Mouse (Mus musculus): ENCODE results near the gene Mllt3. TPM values are rescaled to one million over a fixed set of nuclear protein-coding genes. Genes with fewer than 3 reads are reported as not detected.

Mllt3 gene
- polyA plus RNA-seq, 1 experiment from 2014 or later, result 43.6 TPM

- no peak overlapping the region for H3K27ac ChIP-seq (ENCODE audit: low read depth)
- no peaks in the 10 kb centered on the region for H3K27me3 ChIP-seq (ENCODE audit: insufficient read depth, low read length)
- 71% methylated on average over 10 of the region's 10 CpGs for WGBS
- no peak for TF ChIP-seq CTCF (IDR thresholded peaks at IDR 0.05; ENCODE audit: low read depth)
- H3K9me3 ChIP-seq (ENCODE audit: low read depth, low read length), result no peaks in the 10 kb centered on the region
- H3K4me2 ChIP-seq, result no peak overlapping the region
- DNase-seq (no peak), ATAC-seq (ENCODE audit: insufficient read depth) (no peak)
- H3K36me3 ChIP-seq (ENCODE audit: insufficient read depth), result 0 out of 2 replicates have a peak, but pooled peaks cover 5% of the 10 kb centered on the region
- no peaks in the 10 kb centered on the region for H3K4me1 ChIP-seq (ENCODE audit: insufficient read depth)
- no peak overlapping the region for H3K9ac ChIP-seq
- no peak overlapping the region for H3K4me3 ChIP-seq (ENCODE audit: low read depth, low read length)
Observed at GRCm38 (mm10) chr4:87840210-87840910, 192.8 kb downstream of the Mllt3 start.

GRCm38 (mm10) chr4:87838716-87839115 is 194.4 kb downstream of the Mllt3 start:
- Histone ChIP-seq H3K9ac (no peak overlapping the region), H3K36me3 (ENCODE audit: insufficient read depth) (0 out of 2 replicates have a peak, but pooled peaks cover 5% of the 10 kb centered on the region), H3K27ac (ENCODE audit: low read depth) (no peak overlapping the region), H3K9me3 (ENCODE audit: low read depth, low read length) (no peaks in the 10 kb centered on the region), H3K4me2 (no peak overlapping the region), H3K4me3 (ENCODE audit: low read depth, low read length) (no peak overlapping the region), H3K4me1 (ENCODE audit: insufficient read depth) (no peaks in the 10 kb centered on the region), H3K27me3 (ENCODE audit: insufficient read depth, low read length) (no peaks in the 10 kb centered on the region)
- TF ChIP-seq CTCF (IDR thresholded peaks at IDR 0.05; ENCODE audit: low read depth), result no peak
- no peak for ATAC-seq (ENCODE audit: insufficient read depth)
- DNase-seq, result no peak
- WGBS, result 85% methylated on average over 1 of the region's 1 CpGs

GRCm38 (mm10) chr4:87837471-87838361 is 195.4 kb downstream of the Mllt3 start:
- no peak for ATAC-seq (ENCODE audit: insufficient read depth)
- DNase-seq, result no peak
- Histone ChIP-seq H3K9me3 (ENCODE audit: low read depth, low read length) (no peaks in the 10 kb centered on the region), H3K9ac (no peak overlapping the region), H3K27ac (ENCODE audit: low read depth) (no peak overlapping the region), H3K36me3 (ENCODE audit: insufficient read depth) (0 out of 2 replicates have a peak, but pooled peaks cover 5% of the 10 kb centered on the region), H3K4me2 (no peak overlapping the region), H3K27me3 (ENCODE audit: insufficient read depth, low read length) (no peaks in the 10 kb centered on the region), H3K4me3 (ENCODE audit: low read depth, low read length) (no peak overlapping the region), H3K4me1 (ENCODE audit: insufficient read depth) (no peaks in the 10 kb centered on the region)
- WGBS, result 93% methylated on average over 2 of the region's 2 CpGs
- TF ChIP-seq CTCF (IDR thresholded peaks at IDR 0.05; ENCODE audit: low read depth), result no peak

- 61% methylated on average over 5 of the region's 5 CpGs for WGBS
- ATAC-seq (ENCODE audit: insufficient read depth), result no peak
- H3K27me3 ChIP-seq (ENCODE audit: insufficient read depth, low read length), result no peaks in the 10 kb centered on the region
- H3K9ac ChIP-seq, result no peak overlapping the region
- H3K36me3 ChIP-seq (ENCODE audit: insufficient read depth), result 0 out of 2 replicates have a peak, but pooled peaks cover 5% of the 10 kb centered on the region
- H3K9me3 ChIP-seq (ENCODE audit: low read depth, low read length), result no peaks in the 10 kb centered on the region
- H3K4me1 ChIP-seq (ENCODE audit: insufficient read depth), result no peaks in the 10 kb centered on the region
- no peak overlapping the region for H3K27ac ChIP-seq (ENCODE audit: low read depth)
- no peak overlapping the region for H3K4me3 ChIP-seq (ENCODE audit: low read depth, low read length)
- no peak for TF ChIP-seq CTCF (IDR thresholded peaks at IDR 0.05; ENCODE audit: low read depth)
- H3K4me2 ChIP-seq, result no peak overlapping the region
- no peak for DNase-seq
Observed at GRCm38 (mm10) chr4:87836257-87836656, 196.9 kb downstream of the Mllt3 start.

GRCm38 (mm10) chr4:87835191-87835590 is 198.0 kb downstream of the Mllt3 start:
- no peak for DNase-seq
- no peaks in the 10 kb centered on the region for H3K4me1 ChIP-seq (ENCODE audit: insufficient read depth)
- H3K9ac ChIP-seq, result no peak overlapping the region
- no peak overlapping the region for H3K4me3 ChIP-seq (ENCODE audit: low read depth, low read length)
- TF ChIP-seq CTCF (IDR thresholded peaks at IDR 0.05; ENCODE audit: low read depth), result no peak
- no peak for ATAC-seq (ENCODE audit: insufficient read depth)
- no peaks in the 10 kb centered on the region for H3K27me3 ChIP-seq (ENCODE audit: insufficient read depth, low read length)
- H3K36me3 ChIP-seq (ENCODE audit: insufficient read depth), result no peaks in the 10 kb centered on the region
- H3K4me2 ChIP-seq, result no peak overlapping the region
- H3K27ac ChIP-seq (ENCODE audit: low read depth), result no peak overlapping the region
- 50% methylated on average over 6 of the region's 6 CpGs for WGBS
- H3K9me3 ChIP-seq (ENCODE audit: low read depth, low read length), result no peaks in the 10 kb centered on the region

GRCm38 (mm10) chr4:87834310-87834709 is 198.9 kb downstream of the Mllt3 start:
- Histone ChIP-seq H3K27me3 (ENCODE audit: insufficient read depth, low read length) (no peaks in the 10 kb centered on the region), H3K36me3 (ENCODE audit: insufficient read depth) (no peaks in the 10 kb centered on the region), H3K27ac (ENCODE audit: low read depth) (no peak overlapping the region), H3K4me2 (no peak overlapping the region), H3K4me3 (ENCODE audit: low read depth, low read length) (no peak overlapping the region), H3K9ac (no peak overlapping the region), H3K9me3 (ENCODE audit: low read depth, low read length) (no peaks in the 10 kb centered on the region), H3K4me1 (ENCODE audit: insufficient read depth) (no peaks in the 10 kb centered on the region)
- no peak for TF ChIP-seq CTCF (IDR thresholded peaks at IDR 0.05; ENCODE audit: low read depth)
- no peak for ATAC-seq (ENCODE audit: insufficient read depth)
- DNase-seq, result no peak
- WGBS, result 56% methylated on average over 2 of the region's 2 CpGs

GRCm38 (mm10) chr4:87830794-87831306 is 202.3 kb downstream of the Mllt3 start:
- DNase-seq (no peak), ATAC-seq (ENCODE audit: insufficient read depth) (no peak)
- 80% methylated on average over 6 of the region's 6 CpGs for WGBS
- H3K4me2 ChIP-seq, result no peak overlapping the region
- H3K36me3 ChIP-seq (ENCODE audit: insufficient read depth), result no peaks in the 10 kb centered on the region
- no peaks in the 10 kb centered on the region for H3K27me3 ChIP-seq (ENCODE audit: insufficient read depth, low read length)
- no peak overlapping the region for H3K4me3 ChIP-seq (ENCODE audit: low read depth, low read length)
- H3K27ac ChIP-seq (ENCODE audit: low read depth), result no peak overlapping the region
- no peak overlapping the region for H3K9ac ChIP-seq
- no peaks in the 10 kb centered on the region for H3K4me1 ChIP-seq (ENCODE audit: insufficient read depth)
- no peaks in the 10 kb centered on the region for H3K9me3 ChIP-seq (ENCODE audit: low read depth, low read length)
- TF ChIP-seq CTCF (IDR thresholded peaks at IDR 0.05; ENCODE audit: low read depth), result no peak

All from lung, embryonic 14.5 days (tissue).